Mouse (Mus musculus) spleen, adult 2 months (tissue): ENCODE data around the gene Mtmr10.

Source experiments
- CTCF ChIP-seq: fragments of 200-500 bp; IDR thresholded peaks from 2 replicates; pipeline ENCODE4 v1.5.1; 2011; ENCODE audit warnings: mild to moderate bottlenecking, inconsistent platforms; ENCODE audit not compliant: insufficient read depth, insufficient read length, insufficient replicate concordance; ENCODE audit errors: extremely low read depth
- POLR2A ChIP-seq: fragments of 200-500 bp; IDR thresholded peaks from 2 replicates; pipeline ENCODE4 v1.6.1; 2011; ENCODE audit warnings: low read depth, low read length, inconsistent platforms

GRCm38 (mm10) chr7:64286566-64286965 lies 887 bp upstream of the Mtmr10 start:
- TF ChIP-seq POLR2A (no peak), CTCF (no peak)
